In genomic region chr1:103784692-103785091, GRCm38 (mm10) we compare ENCODE assay signal across 13 mouse cellular contexts.
DNase-seq lines count a peak whose midpoint lies in the region; ATAC-seq and TF ChIP-seq lines count a peak whose summit lies in the region.
"Had no signal": no experiment of that assay in that cellular context is flagged by ENCODE, and none has a peak within 500 bp of the region (broad histone marks: within the 10 kb centered on the region; RNA-seq: fewer than 3 reads in every experiment).

No protein-coding gene starts in this region.

- no peak overlapping the region for H3K27ac ChIP-seq in embryonic facial prominence, embryonic 11.5 days (replicated peaks; ENCODE audit: low read depth, low read length)
- no peak overlapping the region for H3K27ac ChIP-seq in embryonic facial prominence, embryonic 10.5 days (replicated peaks)
- no peak overlapping the region for H3K27ac ChIP-seq in layer of hippocampus, adult 2 months
- H3K27ac ChIP-seq in CH12.LX (ENCODE audit: insufficient read depth, low read depth) = no peak overlapping the region
- H3K27ac ChIP-seq in hindbrain, embryonic 13.5 days = no peak overlapping the region

- DNase-seq in embryonic facial prominence, embryonic 11.5 days (ENCODE audit: low spot score) = peak; percentile 11
- no peak for DNase-seq in embryonic facial prominence, embryonic 10.5 days (ENCODE audit: low spot score)
- peak; percentile 10 to 35 for DNase-seq in layer of hippocampus, adult 2 months (ENCODE audit: low spot score in 2 of 2)
- DNase-seq in layer of hippocampus, postnatal 25 days (ENCODE audit: extremely low spot score in 1 of 2, low spot score in 1 of 2) = no peak
- DNase-seq in CH12.LX (ENCODE audit: extremely low read depth) = no peak
- no peak for DNase-seq in thymus, postnatal 36 days
- no peak for DNase-seq in left cerebral cortex, adult 18-20 months (ENCODE audit: low spot score in 2 of 2)
- DNase-seq: adrenal gland, adult 8-10 months; heart, adult 11 months; heart, postnatal 14 days; lung, postnatal 10 days; spleen, adult 18-20 months had no signal

- no peak overlapping the region for H3K4me3 ChIP-seq in embryonic facial prominence, embryonic 11.5 days (ENCODE audit: low read depth, low read length)
- H3K4me3 ChIP-seq in embryonic facial prominence, embryonic 10.5 days = no peak overlapping the region
- H3K4me3 ChIP-seq in layer of hippocampus, adult 2 months = no peak overlapping the region
- H3K4me3 ChIP-seq in CH12.LX (replicated peaks in 1 of 3; ENCODE audit: low read depth in 2 of 3, low read length in 2 of 3, poor library complexity in 1 of 3) = no peak overlapping the region
- no peak overlapping the region for H3K4me3 ChIP-seq in hindbrain, embryonic 13.5 days

- H3K4me2 ChIP-seq in embryonic facial prominence, embryonic 11.5 days (ENCODE audit: low read depth, low read length) = no peak overlapping the region
- H3K4me2 ChIP-seq in CH12.LX (ENCODE audit: insufficient read depth, low read depth, poor library complexity, severe bottlenecking) = no peak overlapping the region
- H3K4me2 ChIP-seq in hindbrain, embryonic 13.5 days = no peak overlapping the region

- no peaks in the 10 kb centered on the region for H3K4me1 ChIP-seq in embryonic facial prominence, embryonic 11.5 days (ENCODE audit: control insufficient read depth, insufficient read depth, low read length)
- no peaks in the 10 kb centered on the region for H3K4me1 ChIP-seq in embryonic facial prominence, embryonic 10.5 days
- no peaks in the 10 kb centered on the region for H3K4me1 ChIP-seq in CH12.LX (ENCODE audit: control insufficient read depth in 1 of 2, insufficient read depth in 2 of 2)
- no peaks in the 10 kb centered on the region for H3K4me1 ChIP-seq in hindbrain, embryonic 13.5 days (replicated peaks)

- TF ChIP-seq RAD21 in CH12.LX (IDR thresholded peaks at IDR 0.05; ENCODE audit: low read depth, low read length) = peak; percentile 2

- no peaks in the 10 kb centered on the region for H3K36me3 ChIP-seq in embryonic facial prominence, embryonic 11.5 days (replicated peaks; ENCODE audit: control insufficient read depth, insufficient read depth, low read depth, low read length)
- H3K36me3 ChIP-seq in embryonic facial prominence, embryonic 10.5 days (replicated peaks) = no peaks in the 10 kb centered on the region
- no peaks in the 10 kb centered on the region for H3K36me3 ChIP-seq in CH12.LX (replicated peaks in 1 of 2; ENCODE audit: control insufficient read depth in 1 of 2, insufficient read depth in 1 of 2, low read length in 1 of 2)
- H3K36me3 ChIP-seq in hindbrain, embryonic 13.5 days = no peaks in the 10 kb centered on the region

- no peak for TF ChIP-seq EP300 in CH12.LX (IDR thresholded peaks at IDR 0.05; ENCODE audit: low read length)

- H3K27me3 ChIP-seq in embryonic facial prominence, embryonic 11.5 days (ENCODE audit: control insufficient read depth, insufficient read depth, low read length) = no peaks in the 10 kb centered on the region
- H3K27me3 ChIP-seq in embryonic facial prominence, embryonic 10.5 days (replicated peaks; ENCODE audit: low read depth, poor library complexity, severe bottlenecking) = no peaks in the 10 kb centered on the region
- H3K27me3 ChIP-seq in CH12.LX (replicated peaks) = no peaks in the 10 kb centered on the region
- no peaks in the 10 kb centered on the region for H3K27me3 ChIP-seq in hindbrain, embryonic 13.5 days

- H3K9ac ChIP-seq in embryonic facial prominence, embryonic 11.5 days (replicated peaks; ENCODE audit: low read length) = no peak overlapping the region
- no peak overlapping the region for H3K9ac ChIP-seq in CH12.LX (ENCODE audit: insufficient read depth, low read depth)
- no peak overlapping the region for H3K9ac ChIP-seq in hindbrain, embryonic 13.5 days

- no peak for TF ChIP-seq POLR2A in CH12.LX (IDR thresholded peaks at IDR 0.05; ENCODE audit: low read depth, low read length)

- H3K79me2 ChIP-seq in CH12.LX (replicated peaks; ENCODE audit: control insufficient read depth, extremely low read depth, insufficient read depth, poor library complexity, severe bottlenecking) = no peaks in the 10 kb centered on the region

- peak; percentile 85 for TF ChIP-seq CTCF in layer of hippocampus, adult 2 months (conservative IDR thresholded peaks at IDR 0.05)
- no peak for TF ChIP-seq CTCF in CH12.LX (conservative IDR thresholded peaks at IDR 0.05 in 1 of 2, IDR thresholded peaks at IDR 0.05 in 1 of 2; ENCODE audit: low read depth in 2 of 2, low read length in 2 of 2)

- no peak for ATAC-seq in embryonic facial prominence, embryonic 11.5 days (replicated peaks; ENCODE audit: insufficient number of reproducible peaks, low FRiP score, low TSS enrichment, low read depth)
- 0 out of 2 replicates have a peak, but pooled peaks have one; percentile 49 for ATAC-seq in hindbrain, embryonic 13.5 days (ENCODE audit: low FRiP score)

- H3K9me3 ChIP-seq in embryonic facial prominence, embryonic 11.5 days (replicated peaks; ENCODE audit: control insufficient read depth, low read length) = no peaks in the 10 kb centered on the region
- no peaks in the 10 kb centered on the region for H3K9me3 ChIP-seq in embryonic facial prominence, embryonic 10.5 days
- peaks cover 7% of the 10 kb centered on the region for H3K9me3 ChIP-seq in CH12.LX (replicated peaks; ENCODE audit: low read length)
- H3K9me3 ChIP-seq in hindbrain, embryonic 13.5 days = no peaks in the 10 kb centered on the region

- in situ Hi-C loops in CH12.LX (cut with MboI; ENCODE audit: low pct_ligation_motif_present, low pct_unique_long_range_greater_than_20kb, low sequenced_read_pairs) = no loop called here

- dilution Hi-C loops in CH12.LX (cut with MboI; ENCODE audit: extremely low pct_ligation_motif_present, extremely low pct_unique_long_range_greater_than_20kb, low sequenced_read_pairs) = no loop called here

TF ChIP-seq in CH12.LX, 34 proteins besides CTCF, POLR2A, EP300 and RAD21:
- TF ChIP-seq USF2 (conservative IDR thresholded peaks at IDR 0.05; ENCODE audit: low read depth, low read length) (no peak), ZC3H11A (IDR thresholded peaks at IDR 0.05; ENCODE audit: low read depth, low read length) (no peak)
TF ChIP-seq in CH12.LX: peak in this region for 0.

Comparison
In these comparisons a context has a peak if more than half of its experiments do, and no peak if none do; other contexts are left out.
1. DNase-seq: peak in embryonic facial prominence, embryonic 11.5 days (single experiment) and layer of hippocampus, adult 2 months (2 of 2); none in embryonic facial prominence, embryonic 10.5 days (single experiment), layer of hippocampus, postnatal 25 days (0 of 2), CH12.LX (single experiment), thymus, postnatal 36 days (0 of 2) and left cerebral cortex, adult 18-20 months (0 of 2).